In the genomic region with DNA sequence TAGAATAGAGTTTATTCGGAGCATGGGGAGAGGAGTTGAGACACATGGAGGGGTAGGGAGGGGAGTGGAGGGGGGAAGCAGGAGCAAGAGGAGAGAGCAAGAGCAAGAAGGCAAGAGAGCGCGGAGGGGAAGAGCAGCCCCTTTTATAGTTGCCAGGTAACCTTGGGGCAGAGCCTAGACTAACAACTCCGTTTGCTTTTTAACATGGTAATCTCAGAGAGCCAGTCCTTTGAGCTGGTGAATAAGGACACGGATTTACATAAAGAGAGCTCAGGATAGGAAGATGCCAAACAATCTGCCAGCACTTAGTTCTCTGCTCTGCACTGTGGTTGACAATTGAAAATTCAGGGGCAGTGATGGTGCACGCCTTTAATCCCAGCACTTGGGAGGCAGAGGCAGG, we compare ENCODE assay signal across 21 mouse cellular contexts. TPM values are rescaled to one million over a fixed set of nuclear protein-coding genes. Genes with fewer than 3 reads are reported as not detected.
DNase-seq lines count a peak whose midpoint lies in the region; ATAC-seq and TF ChIP-seq lines count a peak whose summit lies in the region.
"Had no signal": no experiment of that assay in that cellular context is flagged by ENCODE, and none has a peak within 500 bp of the region (broad histone marks: within the 10 kb centered on the region; RNA-seq: fewer than 3 reads in every experiment).

No protein-coding gene starts in this region.

- TF ChIP-seq EP300 in lung, postnatal 0 days (IDR thresholded peaks at IDR 0.05) = no peak

- no peak for TF ChIP-seq CTCF in lung, postnatal 0 days (IDR thresholded peaks at IDR 0.05)

- intact Hi-C loops in heart, postnatal 10 days (cut with DNase I) = no loop called here

- no peaks in the 10 kb centered on the region for H3K36me3 ChIP-seq in lung, postnatal 0 days (ENCODE audit: insufficient read depth, low read length)
- H3K36me3 ChIP-seq: embryonic facial prominence, embryonic 15.5 days; heart, embryonic 12.5 days; neural tube, embryonic 13.5 days had no signal

- H3K9ac ChIP-seq in lung, postnatal 0 days (replicated peaks; ENCODE audit: low read depth) = no peak overlapping the region
- H3K9ac ChIP-seq: embryonic facial prominence, embryonic 15.5 days; heart, embryonic 12.5 days; lung, embryonic 14.5 days; neural tube, embryonic 13.5 days had no signal

- no peaks in the 10 kb centered on the region for H3K9me3 ChIP-seq in lung, postnatal 0 days (ENCODE audit: low read length)
- H3K9me3 ChIP-seq: embryonic facial prominence, embryonic 15.5 days; heart, embryonic 12.5 days; neural tube, embryonic 13.5 days had no signal

- WGBS in lung, postnatal 0 days = 53% methylated on average over 6 of the region's 6 CpGs

- no peaks in the 10 kb centered on the region for H3K4me1 ChIP-seq in lung, postnatal 0 days (ENCODE audit: insufficient read depth, low read depth, low read length)
- H3K4me1 ChIP-seq: embryonic facial prominence, embryonic 15.5 days had no signal

- H3K27me3 ChIP-seq in lung, postnatal 0 days (replicated peaks; ENCODE audit: insufficient read depth, low read length) = no peaks in the 10 kb centered on the region
- H3K27me3 ChIP-seq: CH12.LX; embryonic facial prominence, embryonic 15.5 days; heart, embryonic 12.5 days; neural tube, embryonic 13.5 days had no signal

- ATAC-seq in lung, postnatal 0 days = peak; percentile 19; the same call in 1 of the 2 replicates

- no peak overlapping the region for H3K4me3 ChIP-seq in lung, postnatal 0 days (ENCODE audit: low read depth, low read length)
- H3K4me3 ChIP-seq: embryonic facial prominence, embryonic 15.5 days; heart, embryonic 12.5 days; layer of hippocampus, adult 2 months; left cerebral cortex, adult 2 months; neural tube, embryonic 13.5 days had no signal

- no peak overlapping the region for H3K4me2 ChIP-seq in lung, postnatal 0 days (replicated peaks; ENCODE audit: low read depth, low read length)
- H3K4me2 ChIP-seq: embryonic facial prominence, embryonic 15.5 days; lung, embryonic 14.5 days; neural tube, embryonic 13.5 days had no signal

- peak; percentile 41 for DNase-seq in heart, adult 11 months
- DNase-seq in heart, postnatal 10 days = no peak
- no peak for DNase-seq in lung, postnatal 0 days (ENCODE audit: low spot score)
- no peak for DNase-seq in lung, postnatal 25 days (ENCODE audit: low spot score)
- peak; percentile 91 for DNase-seq in adipocyte (ENCODE audit: low spot score)
- DNase-seq in adrenal gland, adult 2 months = no peak
- DNase-seq in MN1 (ENCODE audit: low spot score) = no peak
- DNase-seq: adrenal gland, postnatal 36 days; cerebellum, adult 18-20 months; cerebellum, postnatal 25 days; kidney, adult 8-10 months; kidney, postnatal 14 days; left cerebral cortex, postnatal 4 days; lung, embryonic 14.5 days; thymus, postnatal 25 days had no signal

- H3K27ac ChIP-seq in lung, postnatal 0 days (ENCODE audit: low read length) = no peak overlapping the region
- H3K27ac ChIP-seq: embryonic facial prominence, embryonic 15.5 days; layer of hippocampus, adult 2 months; left cerebral cortex, adult 2 months; neural tube, embryonic 13.5 days had no signal

RNA-seq across cellular contexts. Expression of gene Cpsf6, which starts 31.3 kb away (rescaled TPM):
- 10 to 100 TPM; 55.7 to 61.6 TPM for total RNA-seq in heart, postnatal 10 days (2021)
- 61.0 and 67.6 TPM in 2 replicates for polyA plus RNA-seq in lung, postnatal 0 days (2015; fragmentation: Nextera tagmentation; extraction: Ambion mirVana)
- 10 to 100 TPM; 49.8 to 72.7 TPM for total RNA-seq in adrenal gland, adult 2 months (2021)
- polyA plus RNA-seq in adrenal gland, adult 2 months (2012; rRNA removed) = 62.5 and 78.5 TPM in 2 replicates

Comparison
In these comparisons a context has a peak if more than half of its experiments do, and no peak if none do; other contexts are left out.
1. DNase-seq: peak in heart, adult 11 months (single experiment) and adipocyte (single experiment); none in heart, postnatal 10 days (0 of 2), lung, postnatal 0 days (single experiment), lung, postnatal 25 days (single experiment), adrenal gland, adult 2 months (single experiment) and MN1 (single experiment).